Mouse (Mus musculus) C2C12 (cell line): ENCODE results near the gene Tmem40.

Source experiments
- CTCF ChIP-seq: IDR thresholded peaks from one replicate; pipeline ENCODE4 v1.5.1; 2011; ENCODE audit not compliant: control insufficient read depth, insufficient read depth, insufficient read length
- FOSL1 ChIP-seq: IDR thresholded peaks from one replicate; pipeline ENCODE4 v1.8.0; 2011; ENCODE audit warnings: mild to moderate bottlenecking, low read length; ENCODE audit not compliant: poor library complexity, insufficient read depth, severe bottlenecking
- MAX ChIP-seq: IDR thresholded peaks from one replicate; pipeline ENCODE4 v1.6.1; 2011; ENCODE audit warnings: mild to moderate bottlenecking, control low read depth

- TF ChIP-seq CTCF (no peak), MAX (no peak), FOSL1 (no peak)
Observed at GRCm38 (mm10) chr6:115684271-115684670, 77.9 kb downstream of the Tmem40 start.
